Mouse (Mus musculus): ENCODE measurements around the gene Pnmal1.
A peak's percentile ranks its signal among the peaks of the same experiment; 100 is the strongest.

The Pnmal1 gene

DNA sequence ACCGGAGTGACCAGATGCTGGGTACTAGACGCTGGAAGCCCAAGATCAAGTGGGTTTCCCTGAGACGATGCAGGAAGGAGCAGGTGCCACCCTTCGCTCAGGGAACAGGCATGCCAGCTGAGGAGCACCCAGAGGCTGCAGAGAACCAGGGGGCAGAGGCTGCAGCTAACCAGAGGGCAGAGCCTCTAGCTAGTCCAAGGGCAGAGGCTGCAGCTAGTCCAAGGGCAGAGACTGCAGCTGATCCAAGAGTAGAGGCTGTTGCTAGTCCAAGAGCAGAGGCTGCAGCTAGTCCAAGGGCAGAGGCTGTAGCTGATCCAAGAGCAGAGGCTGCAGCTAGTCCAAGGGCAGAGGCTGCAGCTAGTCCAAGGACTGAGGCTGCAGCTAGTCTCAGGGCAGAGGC, 35.9 kb downstream of the Pnmal1 start:
- no peak for DNase-seq (ENCODE audit: low spot score in 2 of 2)

DNA sequence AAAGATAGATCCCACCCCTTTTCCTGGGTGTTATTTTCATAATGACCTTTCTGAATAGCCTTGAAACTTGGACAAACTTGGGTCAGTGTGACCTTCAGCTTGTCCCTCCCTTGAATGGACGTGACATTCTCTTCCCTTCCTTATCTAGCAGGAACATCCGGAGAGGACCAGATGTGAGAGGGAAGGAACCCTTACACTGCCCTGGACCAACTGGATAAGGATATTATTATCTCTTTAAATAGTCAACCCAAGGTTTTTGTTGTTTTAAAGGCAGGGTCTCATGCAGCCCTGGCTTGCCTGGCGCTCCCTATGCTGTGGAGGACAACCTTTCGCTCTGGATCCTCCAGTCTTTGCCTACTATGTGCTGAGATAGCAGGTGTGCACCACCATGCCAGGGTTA, 39.8 kb downstream of the Pnmal1 start:
- no peak for DNase-seq (ENCODE audit: low spot score in 2 of 2)

- DNase-seq (ENCODE audit: low spot score in 2 of 2) = peak; percentile 68 to 79
Measured at GRCm38 (mm10) chr7:16999650-17000049, 40.2 kb downstream of the Pnmal1 start.

- peak; percentile 69 to 70 for DNase-seq (ENCODE audit: low spot score in 2 of 2)
Measured at GRCm38 (mm10) chr7:17002375-17003195, 43.1 kb downstream of the Pnmal1 start.

DNA sequence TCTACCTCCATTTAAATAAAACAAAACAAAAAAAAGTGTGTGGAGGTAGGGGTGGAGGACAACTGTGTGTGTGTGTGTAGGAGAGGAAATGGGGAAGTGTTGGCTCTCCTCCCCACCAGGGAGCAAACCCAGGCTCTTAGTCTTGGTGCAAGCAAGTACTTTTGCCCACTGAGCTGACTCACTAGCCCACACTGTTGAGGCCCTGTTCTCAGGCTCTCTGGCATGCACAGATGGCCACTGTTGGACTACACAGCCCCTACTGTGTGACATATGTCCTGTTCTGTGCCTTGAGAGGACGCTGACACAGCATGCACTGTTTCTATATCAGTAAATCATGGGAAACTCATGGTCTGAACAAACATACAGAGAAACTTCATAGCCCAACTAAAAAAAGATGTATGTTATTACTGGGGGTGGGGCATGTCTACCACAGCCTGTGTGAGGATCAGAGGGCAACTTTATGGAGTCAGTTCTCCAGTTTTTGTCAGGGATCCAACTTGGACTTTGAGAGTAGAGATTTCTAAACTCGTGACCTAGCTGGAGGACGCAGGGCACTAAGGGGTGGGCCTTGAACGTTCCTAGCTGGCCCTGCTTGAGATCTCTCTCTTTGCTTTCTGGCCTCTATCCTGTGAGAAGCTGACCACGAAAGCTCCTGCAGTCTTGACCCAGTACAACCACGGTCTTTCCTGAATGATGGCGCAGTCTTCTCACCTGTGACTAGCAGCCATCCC, 43.9 kb downstream of the Pnmal1 start:
- no peak for DNase-seq (ENCODE audit: low spot score in 2 of 2)

- no peak for DNase-seq (ENCODE audit: low spot score in 2 of 2)
Measured at GRCm38 (mm10) chr7:17004716-17005115, 45.2 kb downstream of the Pnmal1 start.

DNA sequence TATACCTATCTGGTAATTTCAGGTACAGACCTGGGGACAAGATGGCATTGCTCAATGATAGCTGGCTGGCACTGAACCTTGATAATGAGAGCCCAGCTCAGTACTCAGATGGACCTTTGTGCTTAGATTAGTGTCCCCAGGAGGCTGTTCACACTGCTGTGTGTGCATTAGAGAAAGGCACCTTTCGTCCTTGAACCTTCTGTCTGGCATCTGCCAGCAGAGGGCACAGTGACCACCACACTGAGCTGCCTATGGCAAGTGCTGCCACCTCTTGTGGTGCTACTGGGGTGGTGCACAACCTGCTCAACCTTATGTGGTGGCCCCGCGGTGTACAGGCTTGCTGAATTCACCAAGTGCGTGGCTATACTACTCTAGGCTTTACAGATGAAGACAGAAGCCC, 47.8 kb downstream of the Pnmal1 start:
- DNase-seq (ENCODE audit: low spot score in 2 of 2) = no peak

GRCm38 (mm10) chr7:17009326-17010009, 50.0 kb downstream of the Pnmal1 start:
- DNase-seq (ENCODE audit: low spot score in 2 of 2) = no peak

DNA sequence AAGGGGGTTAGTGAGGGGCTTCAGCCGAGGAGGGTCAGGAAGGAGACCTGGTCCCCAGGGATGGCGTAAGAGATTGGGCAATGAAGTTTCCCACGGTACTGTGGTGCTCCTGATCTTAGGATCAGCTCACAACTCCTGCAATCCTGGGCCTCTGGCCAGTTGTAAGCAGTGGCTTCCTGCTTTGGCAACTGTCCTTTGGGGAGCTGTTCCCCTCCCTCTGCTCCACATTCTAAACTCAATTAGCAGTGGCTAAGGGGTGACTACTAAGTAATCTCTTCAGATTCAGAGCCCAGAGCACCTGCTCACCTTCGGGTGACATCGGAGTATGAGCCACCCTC, 50.5 kb downstream of the Pnmal1 start:
- no peak for DNase-seq (ENCODE audit: low spot score in 2 of 2)

- no peak for DNase-seq (ENCODE audit: low spot score in 2 of 2)
Measured at GRCm38 (mm10) chr7:17011909-17012590, 52.6 kb downstream of the Pnmal1 start.

All from right cerebral cortex, postnatal 36 days (tissue).